Mouse (Mus musculus): ENCODE measurements around the gene Nradd.

The Nradd gene

DNA sequence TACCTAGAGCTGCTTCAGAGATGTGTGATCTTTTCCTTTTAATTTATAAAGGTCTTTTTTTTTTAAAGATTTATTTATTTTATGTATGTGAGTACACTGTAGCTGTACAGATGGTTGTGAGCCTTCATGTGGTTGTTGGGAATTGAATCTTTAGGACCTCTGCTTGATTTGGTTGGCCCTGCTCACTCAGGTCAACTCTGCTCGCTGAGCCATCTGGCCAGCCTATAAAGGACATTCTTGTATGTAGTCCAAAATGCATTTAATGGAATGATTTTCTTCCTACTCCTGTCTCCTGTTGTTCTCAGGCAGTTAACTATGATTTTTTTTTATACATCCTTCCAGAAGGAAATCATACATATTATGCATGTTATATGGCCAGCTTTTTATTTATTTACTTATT, 40.7 kb downstream of the Nradd start:
- no peak for DNase-seq

DNA sequence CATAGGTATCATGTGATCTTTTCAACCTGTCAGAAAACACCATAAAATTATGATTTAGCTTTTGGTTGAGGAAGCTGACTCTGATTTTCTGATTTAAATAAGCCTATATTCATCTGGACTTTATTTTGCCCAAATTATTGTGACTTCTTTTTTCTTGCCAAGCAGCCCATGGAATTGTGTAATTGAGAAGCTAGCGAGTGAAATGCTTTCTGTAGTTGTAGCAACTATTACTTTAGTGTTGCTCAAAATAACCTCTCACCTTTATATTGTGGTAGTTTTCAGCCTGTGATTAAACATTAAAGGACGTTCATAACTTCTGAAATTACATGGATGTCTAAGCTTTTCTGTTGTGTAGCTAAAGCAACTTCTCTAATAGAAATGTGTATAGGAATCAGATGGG, 42.1 kb downstream of the Nradd start:
- DNase-seq: no peak

All from embryo, embryonic 11 days (tissue).